Mouse (Mus musculus) kidney, adult 2 months (tissue): ENCODE measurements around the gene Prkab2.

Experiments used
- CTCF ChIP-seq: fragments of 200-500 bp; conservative IDR thresholded peaks from 2 replicates; pipeline ENCODE4 v1.5.1; 2011; ENCODE audit warnings: low read depth, mild to moderate bottlenecking, control low read depth, low read length, moderate library complexity, mixed read lengths; ENCODE audit not compliant: insufficient read depth, insufficient read length
- POLR2A ChIP-seq: fragments of 200-500 bp; IDR thresholded peaks from one replicate; pipeline ENCODE4 v1.6.1; 2011; ENCODE audit warnings: low read depth, low read length, control low read depth

- TF ChIP-seq CTCF (peak; percentile 53), POLR2A (no peak)
Measured at GRCm38 (mm10) chr3:97609201-97609844, 48.7 kb upstream of the Prkab2 start.
